Mouse (Mus musculus) heart, adult 2 months (tissue): ENCODE measurements around the gene Gpr55.

ENCODE experiments used
- CTCF ChIP-seq: fragments of 200-600 bp; IDR thresholded peaks from 2 replicates; pipeline ENCODE4 v1.8.1; 2022; ENCODE audit warnings: antibody characterized with exemption, mild to moderate bottlenecking, moderate library complexity
- EP300 ChIP-seq: fragments of 200-500 bp; IDR thresholded peaks from 2 replicates; pipeline ENCODE4 v1.6.1; 2011; ENCODE audit warnings: low read depth, low read length, control low read depth; ENCODE audit not compliant: insufficient read depth
- POLR2A ChIP-seq: fragments of 200-500 bp; IDR thresholded peaks from 2 replicates; pipeline ENCODE4 v1.6.1; 2011; ENCODE audit warnings: mild to moderate bottlenecking, low read depth, low read length, control low read depth; ENCODE audit not compliant: insufficient read depth

GRCm38 (mm10) chr1:85993541-85993940 is 32.7 kb upstream of the Gpr55 start:
- TF ChIP-seq CTCF (no peak), POLR2A (no peak), EP300 (no peak)
